Mouse (Mus musculus) lung, postnatal 36 days (tissue): ENCODE results near the gene Eral1.

ENCODE experiments used
- DNase-seq: peaks from one replicate; pipeline ENCODE4 v3.0.0; 2022; ENCODE audit warnings: mixed read lengths

Gene Eral1

DNA sequence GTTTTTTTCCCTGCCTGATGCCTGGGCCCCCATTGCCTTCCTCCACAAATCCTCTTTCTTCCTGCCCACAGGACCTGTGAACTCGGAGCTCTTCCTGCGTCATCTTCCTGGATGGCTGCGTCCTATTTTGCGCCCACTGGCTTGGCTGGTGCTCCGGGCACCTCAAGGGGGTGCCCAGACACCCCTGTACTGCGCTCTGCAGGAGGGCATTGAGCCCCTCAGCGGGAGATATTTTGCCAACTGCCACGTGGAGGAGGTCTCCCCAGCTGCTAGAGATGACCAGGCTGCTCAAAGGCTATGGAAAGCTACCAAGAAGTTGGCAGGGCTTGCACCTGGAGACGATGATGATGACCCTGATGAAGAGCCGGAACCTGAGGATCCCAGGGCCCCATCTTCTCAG is 43.4 kb downstream of the Eral1 start:
- no peak for DNase-seq

DNA sequence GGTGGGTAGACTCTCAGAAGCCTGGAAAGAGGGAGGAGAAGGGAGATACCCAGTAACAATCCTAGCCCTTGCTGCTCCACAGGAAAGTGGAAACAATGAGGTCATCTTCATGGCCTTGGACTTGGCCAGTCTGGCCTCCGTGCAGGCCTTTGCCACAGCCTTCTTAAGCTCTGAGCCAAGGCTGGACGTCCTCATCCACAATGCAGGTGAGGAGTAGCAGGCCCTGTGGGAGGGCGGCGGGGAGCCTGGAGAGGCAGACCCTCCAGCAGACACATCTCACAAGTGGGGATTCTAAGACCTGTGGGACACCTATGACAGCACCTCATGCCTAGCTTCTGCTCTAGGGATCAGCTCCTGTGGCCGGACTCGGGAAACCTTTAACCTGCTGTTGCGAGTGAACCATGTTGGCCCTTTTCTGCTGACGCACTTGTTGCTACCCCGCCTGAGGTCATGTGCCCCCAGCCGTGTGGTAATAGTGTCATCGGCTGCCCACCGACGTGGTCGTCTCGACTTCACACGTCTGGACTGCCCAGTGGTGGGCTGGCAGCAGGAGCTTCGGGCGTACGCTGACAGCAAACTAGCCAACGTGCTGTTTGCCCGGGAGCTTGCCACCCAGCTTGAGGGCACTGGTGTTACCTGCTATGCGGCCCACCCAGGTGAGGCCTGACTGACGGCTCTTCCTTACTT is 46.1 kb downstream of the Eral1 start:
- DNase-seq: no peak

DNA sequence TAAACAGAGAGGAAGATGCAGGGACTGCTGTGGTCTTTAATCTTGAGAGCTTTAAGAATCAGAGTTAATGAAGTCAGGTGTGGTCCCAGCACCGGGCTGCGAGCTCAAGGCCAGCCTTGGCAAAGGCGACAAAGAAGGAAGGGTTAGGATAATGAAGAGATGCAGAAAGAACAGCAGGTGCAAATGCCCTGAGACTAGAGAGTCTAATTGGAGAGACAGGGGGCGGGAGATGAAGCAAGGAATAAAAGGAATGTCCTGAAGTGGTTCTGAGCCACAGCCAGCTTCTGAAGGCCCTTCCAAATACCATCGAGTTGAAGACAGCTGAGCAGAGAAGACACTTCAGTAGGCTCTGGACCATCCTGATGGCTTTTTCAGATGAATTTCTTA is 47.4 kb downstream of the Eral1 start:
- peak; percentile 15 for DNase-seq

DNA sequence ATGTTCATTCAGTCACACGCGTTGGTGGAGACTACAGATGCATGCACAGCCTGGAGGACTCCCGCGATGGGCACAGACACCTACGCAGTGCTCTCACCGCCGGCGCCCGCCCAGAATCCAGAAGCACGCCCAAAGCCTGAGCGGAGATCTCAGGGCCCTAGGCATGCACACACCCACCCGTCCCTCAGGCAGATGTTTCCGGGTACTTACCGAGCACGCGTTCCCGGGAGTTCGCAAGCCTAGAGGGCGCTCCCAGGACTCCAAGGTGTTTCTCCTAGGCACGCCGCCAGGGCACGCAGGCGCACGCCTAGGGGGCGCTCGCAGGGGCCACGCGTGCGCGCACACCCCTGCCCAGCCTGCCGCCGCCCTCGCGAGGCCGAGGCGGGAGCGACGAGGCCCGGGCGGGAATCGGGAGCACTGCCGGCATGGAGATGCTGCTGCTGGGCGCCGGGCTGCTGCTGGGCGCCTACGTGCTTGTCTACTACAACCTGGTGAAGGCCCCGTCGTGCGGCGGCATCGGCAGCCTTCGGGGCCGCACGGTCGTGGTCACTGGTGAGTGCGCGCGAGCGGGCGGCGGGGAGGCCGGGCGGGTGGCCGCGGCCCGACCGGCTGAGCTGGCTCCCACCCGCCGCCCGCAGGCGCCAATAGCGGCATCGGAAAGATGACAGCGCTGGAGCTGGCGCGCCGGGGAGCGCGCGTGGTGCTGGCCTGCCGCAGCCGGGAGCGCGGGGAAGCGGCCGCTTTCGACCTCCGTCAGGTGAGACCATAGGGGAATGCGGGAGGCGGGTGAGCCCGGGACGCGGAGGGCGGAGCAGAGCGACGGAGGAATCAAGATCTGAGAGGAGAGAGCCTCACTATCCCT is 48.0 kb downstream of the Eral1 start, which contains the start of gene Dhrs13:
Dhrs13 (plus strand) TSS at position 334 of the 862 bp plus-strand sequence.
- peak; percentile 97 for DNase-seq

DNA sequence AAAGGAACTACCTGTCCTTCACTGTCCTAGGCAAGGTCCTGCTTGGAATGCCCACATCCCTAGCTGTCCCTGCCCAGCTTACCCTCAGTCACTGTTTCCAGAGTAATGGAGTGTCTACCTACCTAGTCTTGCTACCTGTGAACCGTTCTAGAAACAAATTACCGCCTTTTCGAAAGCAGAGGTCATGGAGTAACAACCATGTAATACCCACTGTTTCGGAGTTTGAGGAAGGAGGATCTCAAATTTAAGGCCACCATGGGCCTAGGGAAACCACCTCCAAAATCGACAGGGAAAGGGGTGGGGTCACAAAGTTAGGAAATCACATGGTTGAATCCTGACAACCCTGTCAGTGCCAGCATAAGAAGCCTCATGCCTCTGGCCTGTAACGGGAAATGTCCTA is 48.8 kb downstream of the Eral1 start:
- DNase-seq: no peak

DNA sequence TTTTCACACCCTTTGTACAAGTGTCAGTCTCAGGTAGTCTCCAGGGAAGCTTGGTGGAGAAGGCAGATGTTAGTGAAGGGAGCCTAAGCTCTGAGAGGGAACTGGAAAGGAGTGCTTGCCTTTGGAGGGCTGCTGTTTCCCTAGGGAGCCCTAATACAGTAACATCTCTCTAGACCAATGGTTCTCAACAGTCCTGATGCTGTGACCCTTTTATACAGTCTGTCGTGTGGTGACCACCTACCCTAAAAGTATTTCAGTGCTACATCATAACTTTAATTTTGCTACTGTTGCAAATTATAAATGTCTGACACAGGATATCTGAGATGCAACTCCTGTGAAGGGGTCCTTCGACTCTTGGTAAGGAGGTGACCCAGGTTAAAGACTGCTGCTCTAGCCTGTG is 49.6 kb downstream of the Eral1 start:
- DNase-seq: no peak

DNA sequence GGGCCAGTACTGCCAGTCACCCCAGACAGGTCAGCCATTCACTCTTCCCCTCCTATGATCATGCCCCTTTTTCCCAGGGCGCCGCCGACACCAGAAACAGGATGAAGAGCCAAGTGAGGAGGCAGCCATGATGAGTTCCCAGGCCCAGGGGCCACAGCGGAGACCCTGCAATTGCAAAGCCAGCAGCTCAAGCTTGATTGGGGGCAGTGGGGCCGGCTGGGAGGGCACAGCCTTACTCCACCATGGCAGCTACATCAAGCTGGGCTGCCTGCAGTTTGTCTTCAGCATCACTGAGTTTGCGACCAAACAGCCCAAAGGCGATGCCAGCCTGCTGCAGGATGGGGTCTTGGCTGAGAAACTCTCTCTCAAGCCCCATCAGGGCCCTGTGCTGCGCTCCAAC is 50.9 kb downstream of the Eral1 start:
- no peak for DNase-seq

DNA sequence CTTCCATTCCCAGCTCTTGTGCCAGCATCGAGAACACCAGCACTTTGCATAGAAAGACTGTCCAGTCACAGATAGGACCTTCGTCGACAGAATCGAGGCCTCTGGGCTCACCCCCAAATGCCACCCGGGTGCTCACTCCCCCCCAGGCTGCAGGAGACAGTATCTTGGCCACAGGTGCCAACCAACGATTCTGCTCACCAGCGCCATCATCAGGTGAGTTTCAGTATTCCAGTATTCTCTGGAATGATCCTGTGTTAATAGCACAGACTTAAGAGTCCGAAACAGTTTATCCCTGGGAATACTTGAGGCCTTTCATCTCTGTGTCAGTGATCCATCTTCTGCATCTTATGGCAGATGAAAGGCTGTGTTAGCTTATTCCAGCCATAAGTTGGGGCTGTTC is 56.6 kb downstream of the Eral1 start:
- DNase-seq: no peak
